Mouse (Mus musculus): ENCODE data around the gene Tmem268. TPM values are rescaled to one million over a fixed set of nuclear protein-coding genes. Genes with fewer than 3 reads are reported as not detected.
A peak's percentile ranks its signal among the peaks of the same experiment; 100 is the strongest.

The Tmem268 gene
- total RNA-seq (2015), result 4.7 and 4.8 TPM in 2 replicates
- total RNA-seq (2017), result 10.8 and 23.7 TPM in 2 replicates

GRCm38 (mm10) chr4:63558407-63559081 is at the start of gene Tmem268:
Tmem268 (plus strand) TSS chr4:63558781.
- peak; percentile 33 for ATAC-seq (replicated peaks; ENCODE audit: poor library complexity)

GRCm38 (mm10) chr4:63512921-63513320 is 45.7 kb upstream of the Tmem268 start:
- ATAC-seq (replicated peaks; ENCODE audit: poor library complexity), result no peak

GRCm38 (mm10) chr4:63514454-63514984 is 44.1 kb upstream of the Tmem268 start:
- ATAC-seq (replicated peaks; ENCODE audit: poor library complexity), result no peak

GRCm38 (mm10) chr4:63515021-63515420 is 43.6 kb upstream of the Tmem268 start:
- peak; percentile 54; the same call in 1 of the 2 replicates for ATAC-seq (replicated peaks; ENCODE audit: poor library complexity)

GRCm38 (mm10) chr4:63521813-63522419 is 36.7 kb upstream of the Tmem268 start:
- ATAC-seq (replicated peaks; ENCODE audit: poor library complexity), result no peak

GRCm38 (mm10) chr4:63525514-63525913 is 33.1 kb upstream of the Tmem268 start:
- no peak for ATAC-seq (replicated peaks; ENCODE audit: poor library complexity)

- ATAC-seq (replicated peaks; ENCODE audit: poor library complexity), result no peak
Observed at GRCm38 (mm10) chr4:63528946-63529345, 29.6 kb upstream of the Tmem268 start.

GRCm38 (mm10) chr4:63530409-63530808 is 28.2 kb upstream of the Tmem268 start:
- ATAC-seq (replicated peaks; ENCODE audit: poor library complexity), result no peak

GRCm38 (mm10) chr4:63537602-63538001 is 21.0 kb upstream of the Tmem268 start:
- no peak for ATAC-seq (replicated peaks; ENCODE audit: poor library complexity)

GRCm38 (mm10) chr4:63542209-63542608 is 16.4 kb upstream of the Tmem268 start:
- ATAC-seq (replicated peaks; ENCODE audit: poor library complexity), result no peak

- peak; percentile 36 for ATAC-seq (replicated peaks; ENCODE audit: poor library complexity)
Observed at GRCm38 (mm10) chr4:63543746-63544493, 14.7 kb upstream of the Tmem268 start.

GRCm38 (mm10) chr4:63544494-63545230 is 13.9 kb upstream of the Tmem268 start, which contains the start of gene Atp6v1g1:
Atp6v1g1 (plus strand) TSS chr4:63544772.
- ATAC-seq (replicated peaks; ENCODE audit: poor library complexity), result peak; percentile 86

GRCm38 (mm10) chr4:63545231-63545958 is 13.2 kb upstream of the Tmem268 start:
- peak; percentile 0; the same call in 1 of the 2 replicates for ATAC-seq (replicated peaks; ENCODE audit: poor library complexity)

GRCm38 (mm10) chr4:63546441-63547055 is 12.0 kb upstream of the Tmem268 start:
- ATAC-seq (replicated peaks; ENCODE audit: poor library complexity), result no peak

- no peak for ATAC-seq (replicated peaks; ENCODE audit: poor library complexity)
Observed at GRCm38 (mm10) chr4:63547799-63548198, 10.8 kb upstream of the Tmem268 start.

GRCm38 (mm10) chr4:63548491-63548890 is 10.1 kb upstream of the Tmem268 start:
- ATAC-seq (replicated peaks; ENCODE audit: poor library complexity), result no peak

GRCm38 (mm10) chr4:63550908-63551307 is 7.7 kb upstream of the Tmem268 start:
- no peak for ATAC-seq (replicated peaks; ENCODE audit: poor library complexity)

- no peak for ATAC-seq (replicated peaks; ENCODE audit: poor library complexity)
Observed at GRCm38 (mm10) chr4:63552865-63553264, 5.7 kb upstream of the Tmem268 start.

GRCm38 (mm10) chr4:63553789-63554576 is 4.6 kb upstream of the Tmem268 start:
- peak; percentile 71 for ATAC-seq (replicated peaks; ENCODE audit: poor library complexity)

All from megakaryocyte progenitor cell, adult 5-6 weeks (primary cell).